Mouse (Mus musculus): ENCODE data around the gene Slc9a4. TPM values are rescaled to one million over a fixed set of nuclear protein-coding genes. Genes with fewer than 3 reads are reported as not detected.
"Not testable (repeated sequence)": the region's sequence is repeated elsewhere in the genome, so short reads cannot be mapped to it uniquely, and the experiment has no call there.

Gene Slc9a4
- polyA plus RNA-seq (2015; fragmentation: Nextera tagmentation; extraction: Ambion mirVana), result 0.08 TPM in 1 of 2 replicates, not detected in the other

DNA sequence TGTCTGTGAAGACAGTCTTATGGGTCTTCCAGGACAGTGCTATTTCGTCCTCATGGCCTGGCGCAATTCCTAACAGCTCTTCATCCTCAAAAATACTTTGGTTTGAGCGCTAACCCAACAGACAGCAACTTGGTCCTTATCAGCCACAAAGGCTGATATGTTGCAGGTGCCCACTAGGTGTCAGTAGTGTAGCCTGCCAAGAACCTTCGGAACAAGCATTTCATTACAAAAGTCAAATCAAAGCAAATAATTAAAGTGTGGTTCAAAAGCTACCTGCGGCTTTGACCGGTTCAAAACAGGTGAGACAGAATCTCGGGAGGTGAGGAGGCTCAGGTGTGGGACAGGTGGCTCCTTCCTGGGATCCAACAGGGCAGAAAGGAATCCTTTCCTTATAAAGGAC is at the start of gene Slc9a4:
Gene Slc9a4, plus strand, starts transcription at position 298 of the 400 bp plus-strand sequence.
- no peak within 1 kb of the TSS for H3K9ac ChIP-seq
- H3K9me3 ChIP-seq, result no peaks in the 10 kb centered on the region
- H3K27me3 ChIP-seq, result no peaks in the 10 kb centered on the region
- H3K36me3 ChIP-seq, result no peaks in the 10 kb centered on the region
- 17% methylated on average over 7 of the region's 7 CpGs for WGBS
- no peak within 1 kb of the TSS for H3K4me3 ChIP-seq
- no peaks in the 10 kb centered on the region for H3K4me1 ChIP-seq (replicated peaks)
- H3K4me2 ChIP-seq, result peak within 1 kb of the TSS; percentile 44
- H3K27ac ChIP-seq (replicated peaks), result no peak within 1 kb of the TSS
- ATAC-seq (ENCODE audit: low FRiP score, low read depth), result no peak

GRCm38 (mm10) chr1:40537577-40537976 is 42.3 kb upstream of the Slc9a4 start:
- Histone ChIP-seq H3K27ac (replicated peaks) (no peak overlapping the region), H3K36me3 (no peaks in the 10 kb centered on the region), H3K4me3 (no peak overlapping the region), H3K27me3 (no peaks in the 10 kb centered on the region), H3K9ac (no peak overlapping the region), H3K9me3 (no peaks in the 10 kb centered on the region), H3K4me1 (replicated peaks) (no peaks in the 10 kb centered on the region), H3K4me2 (no peak overlapping the region)
- 85% methylated on average over 5 of the region's 5 CpGs for WGBS
- no peak for ATAC-seq (ENCODE audit: low FRiP score, low read depth)

DNA sequence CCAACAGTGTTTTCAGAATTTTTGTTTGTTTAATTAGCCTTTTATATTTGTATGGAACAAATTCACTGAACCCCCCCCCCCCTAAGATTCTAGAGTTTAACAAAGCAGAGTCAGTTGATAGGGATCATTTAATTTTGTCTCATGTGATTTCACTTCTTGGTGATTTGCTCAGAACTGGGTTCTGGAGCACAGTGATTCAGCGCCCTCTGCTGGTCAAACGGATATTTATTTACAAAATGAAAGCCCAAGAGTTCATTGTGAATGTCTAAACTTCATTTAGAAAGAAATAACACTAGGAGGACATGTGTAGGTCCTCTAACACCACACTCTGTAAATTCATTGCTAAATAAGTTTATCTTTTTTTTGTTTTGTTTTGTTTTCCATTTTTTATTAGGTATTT is 35.2 kb upstream of the Slc9a4 start:
- Histone ChIP-seq H3K27ac (replicated peaks) (no peak overlapping the region), H3K4me2 (no peak overlapping the region), H3K4me1 (replicated peaks) (peaks cover 7% of the 10 kb centered on the region), H3K9ac (no peak overlapping the region), H3K27me3 (no peaks in the 10 kb centered on the region), H3K4me3 (no peak overlapping the region), H3K36me3 (no peaks in the 10 kb centered on the region), H3K9me3 (no peaks in the 10 kb centered on the region)
- no peak for ATAC-seq (ENCODE audit: low FRiP score, low read depth)
- WGBS, result 2% methylated on average over 2 of the region's 2 CpGs

- no peak overlapping the region for H3K27ac ChIP-seq (replicated peaks)
- no peak for ATAC-seq (ENCODE audit: low FRiP score, low read depth)
- peaks cover 7% of the 10 kb centered on the region for H3K4me1 ChIP-seq (replicated peaks)
- H3K9me3 ChIP-seq, result no peaks in the 10 kb centered on the region
- H3K27me3 ChIP-seq, result no peaks in the 10 kb centered on the region
- no peak overlapping the region for H3K4me3 ChIP-seq
- H3K9ac ChIP-seq, result no peak overlapping the region
- H3K36me3 ChIP-seq, result no peaks in the 10 kb centered on the region
- no peak overlapping the region for H3K4me2 ChIP-seq
- WGBS, result 73% methylated on average over 4 of the region's 4 CpGs
These were observed 33.2 kb upstream of the Slc9a4 start for GRCm38 (mm10) chr1:40546645-40547044.

GRCm38 (mm10) chr1:40547064-40547572 is 32.8 kb upstream of the Slc9a4 start:
- H3K9me3 ChIP-seq, result no peaks in the 10 kb centered on the region
- no peak overlapping the region for H3K27ac ChIP-seq (replicated peaks)
- 0 out of 2 replicates have a peak, but pooled peaks have one; percentile 61 for ATAC-seq (ENCODE audit: low FRiP score, low read depth)
- H3K36me3 ChIP-seq, result no peaks in the 10 kb centered on the region
- 46% methylated on average over 11 of the region's 11 CpGs for WGBS
- H3K4me3 ChIP-seq, result no peak overlapping the region
- H3K27me3 ChIP-seq, result no peaks in the 10 kb centered on the region
- H3K9ac ChIP-seq, result no peak overlapping the region
- H3K4me1 ChIP-seq (replicated peaks), result peaks cover 7% of the 10 kb centered on the region
- H3K4me2 ChIP-seq, result peak overlapping the region; percentile 19; the same call in 1 of the 2 replicates

DNA sequence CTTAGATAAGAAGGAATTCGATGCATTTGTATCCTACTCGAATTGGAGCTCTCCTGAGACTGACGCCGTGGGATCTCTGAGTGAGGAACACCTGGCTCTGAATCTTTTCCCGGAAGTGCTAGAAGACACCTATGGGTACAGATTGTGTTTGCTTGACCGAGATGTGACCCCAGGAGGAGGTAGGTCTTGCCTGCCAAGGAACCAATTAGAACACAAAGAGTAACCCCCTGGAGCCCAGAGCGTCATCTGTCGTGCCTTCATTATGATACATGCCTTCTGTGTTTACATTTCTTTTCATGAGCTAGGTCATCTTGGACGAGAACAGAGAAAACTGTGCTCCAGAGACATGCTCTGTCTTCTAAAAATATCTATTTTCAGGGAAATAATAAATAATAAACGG is 32.1 kb upstream of the Slc9a4 start:
- peaks cover 7% of the 10 kb centered on the region for H3K4me1 ChIP-seq (replicated peaks)
- 35% methylated on average over 10 of the region's 10 CpGs for WGBS
- H3K9me3 ChIP-seq, result no peaks in the 10 kb centered on the region
- H3K27ac ChIP-seq (replicated peaks), result no peak overlapping the region
- 0 out of 2 replicates have a peak overlapping the region, but pooled peaks have one; percentile 19 for H3K4me2 ChIP-seq
- no peak overlapping the region for H3K4me3 ChIP-seq
- no peaks in the 10 kb centered on the region for H3K27me3 ChIP-seq
- no peaks in the 10 kb centered on the region for H3K36me3 ChIP-seq
- H3K9ac ChIP-seq, result no peak overlapping the region
- peak; percentile 42; the same call in 1 of the 2 replicates for ATAC-seq (ENCODE audit: low FRiP score, low read depth)

DNA sequence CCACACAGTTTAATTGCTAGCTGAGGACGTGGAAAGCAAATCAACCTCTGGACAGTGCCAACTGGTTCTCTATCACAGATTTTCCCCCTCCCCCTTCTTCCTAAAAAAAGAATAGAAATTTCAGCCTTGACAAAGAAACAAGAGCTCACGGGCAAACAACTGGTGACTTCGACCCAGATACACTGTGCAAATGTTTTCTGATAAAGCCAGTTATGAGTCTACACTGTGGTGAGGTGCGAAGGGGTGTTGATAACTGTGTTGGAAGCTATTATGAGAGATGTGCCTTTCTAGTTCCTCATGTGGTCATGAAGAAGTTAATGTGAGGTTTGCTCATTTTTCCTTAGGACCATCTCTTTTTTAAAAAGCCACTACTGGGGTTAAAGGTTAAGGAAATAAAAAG is 10.5 kb upstream of the Slc9a4 start:
- no peaks in the 10 kb centered on the region for H3K27me3 ChIP-seq
- WGBS, result 86% methylated on average over 4 of the region's 4 CpGs
- H3K27ac ChIP-seq (replicated peaks), result no peak overlapping the region
- H3K4me3 ChIP-seq, result no peak overlapping the region
- no peak for ATAC-seq (ENCODE audit: low FRiP score, low read depth)
- no peak overlapping the region for H3K9ac ChIP-seq
- no peaks in the 10 kb centered on the region for H3K9me3 ChIP-seq
- no peak overlapping the region for H3K4me2 ChIP-seq
- H3K4me1 ChIP-seq (replicated peaks), result no peaks in the 10 kb centered on the region
- H3K36me3 ChIP-seq, result no peaks in the 10 kb centered on the region

GRCm38 (mm10) chr1:40580269-40580668 is 388 bp downstream of the Slc9a4 start:
- ATAC-seq (ENCODE audit: low FRiP score, low read depth), result no peak
- 71% methylated on average over 14 of the region's 14 CpGs for WGBS
- Histone ChIP-seq H3K27me3 (no peaks in the 10 kb centered on the region), H3K4me2 (peak overlapping the region; percentile 44), H3K9ac (no peak overlapping the region), H3K36me3 (no peaks in the 10 kb centered on the region), H3K4me1 (replicated peaks) (no peaks in the 10 kb centered on the region), H3K9me3 (no peaks in the 10 kb centered on the region), H3K4me3 (no peak overlapping the region), H3K27ac (replicated peaks) (no peak overlapping the region)

- Histone ChIP-seq H3K27me3 (no peaks in the 10 kb centered on the region), H3K9ac (no peak overlapping the region), H3K36me3 (no peaks in the 10 kb centered on the region), H3K9me3 (no peaks in the 10 kb centered on the region), H3K4me3 (no peak overlapping the region), H3K27ac (replicated peaks) (no peak overlapping the region), H3K4me2 (no peak overlapping the region), H3K4me1 (replicated peaks) (no peaks in the 10 kb centered on the region)
- no peak for ATAC-seq (ENCODE audit: low FRiP score, low read depth)
- WGBS, result 86% methylated on average over 5 of the region's 5 CpGs
These were observed 6.9 kb downstream of the Slc9a4 start for GRCm38 (mm10) chr1:40586776-40587175.

DNA sequence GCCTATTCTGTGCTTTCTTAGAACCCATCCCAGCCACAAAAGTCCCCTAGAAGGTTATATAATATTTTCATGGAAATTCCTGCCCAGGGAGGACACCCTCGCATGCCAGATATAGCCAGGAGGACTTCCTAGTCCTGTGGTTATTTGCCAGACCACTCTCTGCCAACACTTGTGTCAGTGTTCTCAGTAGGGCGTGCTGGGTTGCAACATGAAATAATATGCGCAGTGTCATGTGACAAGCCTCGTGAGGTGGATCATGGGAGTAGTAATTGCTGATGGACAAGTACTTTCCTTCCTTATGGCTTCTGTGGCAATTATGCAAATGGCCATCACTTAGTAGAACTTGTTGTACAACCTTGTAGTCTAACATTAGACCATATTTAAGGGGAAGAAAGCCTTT is 11.1 kb downstream of the Slc9a4 start:
- Histone ChIP-seq H3K4me1 (replicated peaks) (no peaks in the 10 kb centered on the region), H3K27me3 (no peaks in the 10 kb centered on the region), H3K9ac (no peak overlapping the region), H3K4me2 (no peak overlapping the region), H3K27ac (replicated peaks) (no peak overlapping the region), H3K4me3 (no peak overlapping the region), H3K36me3 (no peaks in the 10 kb centered on the region), H3K9me3 (no peaks in the 10 kb centered on the region)
- no peak for ATAC-seq (ENCODE audit: low FRiP score, low read depth)
- WGBS, result 93% methylated on average over 4 of the region's 4 CpGs

DNA sequence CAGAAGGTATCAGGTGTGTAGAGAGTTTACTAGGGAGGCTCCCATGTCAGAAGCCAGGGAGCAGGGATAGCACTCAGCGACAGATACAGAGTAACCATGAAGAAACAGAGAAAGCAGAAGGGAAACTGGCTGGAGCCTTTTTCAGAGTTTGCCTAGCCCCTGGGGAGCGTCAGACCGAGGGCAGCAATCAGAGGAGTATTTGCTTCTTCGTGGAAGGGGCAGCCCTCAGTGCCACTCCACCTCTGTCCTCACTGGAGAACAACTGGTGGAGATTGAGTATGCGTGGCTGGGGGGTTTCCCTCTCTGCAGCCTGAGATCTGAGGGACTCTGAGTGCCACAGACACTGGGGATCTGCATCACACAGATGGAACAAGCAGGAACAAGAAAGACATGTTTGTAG is 17.9 kb downstream of the Slc9a4 start:
- Histone ChIP-seq H3K4me3 (no peak overlapping the region), H3K9me3 (no peaks in the 10 kb centered on the region), H3K27me3 (no peaks in the 10 kb centered on the region), H3K4me2 (no peak overlapping the region), H3K36me3 (no peaks in the 10 kb centered on the region), H3K9ac (no peak overlapping the region), H3K4me1 (replicated peaks) (no peaks in the 10 kb centered on the region), H3K27ac (replicated peaks) (no peak overlapping the region)
- WGBS, result 72% methylated on average over 5 of the region's 5 CpGs
- no peak for ATAC-seq (ENCODE audit: low FRiP score, low read depth)

GRCm38 (mm10) chr1:40599661-40600060 is 19.8 kb downstream of the Slc9a4 start:
- H3K36me3 ChIP-seq; H3K9me3 ChIP-seq; H3K4me2 ChIP-seq; H3K27me3 ChIP-seq; H3K4me1 ChIP-seq (replicated peaks); ATAC-seq (ENCODE audit: low FRiP score, low read depth); H3K9ac ChIP-seq; H3K4me3 ChIP-seq; H3K27ac ChIP-seq (replicated peaks): not testable (repeated sequence)
- 91% methylated on average over 9 of the region's 9 CpGs for whole genome bisulfite sequencing
